Mouse (Mus musculus): Measurements from ENCODE around the gene Bsnd. TPM values are rescaled to one million over a fixed set of nuclear protein-coding genes. Genes with fewer than 3 reads are reported as not detected.

The Bsnd gene
- polyA plus RNA-seq (2014; fragmentation: Nextera tagmentation; extraction: Ambion mirVana), result not detected in 2 replicates

GRCm38 (mm10) chr4:106492116-106492515 is at the start of gene Bsnd:
Gene Bsnd, minus strand, starts transcription at chr4:106492283.
- Histone ChIP-seq H3K4me1 (ENCODE audit: insufficient read depth) (no peaks in the 10 kb centered on the region), H3K9me3 (ENCODE audit: low read depth, low read length) (no peaks in the 10 kb centered on the region), H3K27me3 (ENCODE audit: insufficient read depth, low read length) (no peaks in the 10 kb centered on the region), H3K27ac (ENCODE audit: low read depth) (no peak within 1 kb of the TSS), H3K9ac (no peak within 1 kb of the TSS), H3K4me2 (no peak within 1 kb of the TSS), H3K36me3 (ENCODE audit: insufficient read depth) (no peaks in the 10 kb centered on the region), H3K4me3 (ENCODE audit: low read depth, low read length) (no peak within 1 kb of the TSS)
- DNase-seq, result no peak
- WGBS, result 42% methylated on average over 3 of the region's 3 CpGs
- no peak for ATAC-seq (ENCODE audit: insufficient read depth)
- TF ChIP-seq CTCF (IDR thresholded peaks at IDR 0.05; ENCODE audit: low read depth), result no peak

- 55% methylated on average over 3 of the region's 3 CpGs for WGBS
These were observed 49.4 kb upstream of the Bsnd start for GRCm38 (mm10) chr4:106541491-106541890.

GRCm38 (mm10) chr4:106539756-106540155 is 47.7 kb upstream of the Bsnd start:
- H3K9ac ChIP-seq, result no peak overlapping the region
- H3K4me2 ChIP-seq, result no peak overlapping the region
- no peak overlapping the region for H3K4me3 ChIP-seq (ENCODE audit: low read depth, low read length)
- TF ChIP-seq CTCF (IDR thresholded peaks at IDR 0.05; ENCODE audit: low read depth), result no peak
- H3K27me3 ChIP-seq (ENCODE audit: insufficient read depth, low read length), result no peaks in the 10 kb centered on the region
- 84% methylated on average over 5 of the region's 5 CpGs for WGBS
- no peaks in the 10 kb centered on the region for H3K4me1 ChIP-seq (ENCODE audit: insufficient read depth)
- DNase-seq (no peak), ATAC-seq (ENCODE audit: insufficient read depth) (no peak)
- no peaks in the 10 kb centered on the region for H3K9me3 ChIP-seq (ENCODE audit: low read depth, low read length)
- H3K36me3 ChIP-seq (ENCODE audit: insufficient read depth), result no peaks in the 10 kb centered on the region
- no peak overlapping the region for H3K27ac ChIP-seq (ENCODE audit: low read depth)

More at GRCm38 (mm10) chr4:106541491-106541890, 49.4 kb upstream of the Bsnd start:
- no peaks in the 10 kb centered on the region for H3K36me3 ChIP-seq (ENCODE audit: insufficient read depth)
- H3K4me3 ChIP-seq (ENCODE audit: low read depth, low read length), result no peak overlapping the region
- no peaks in the 10 kb centered on the region for H3K9me3 ChIP-seq (ENCODE audit: low read depth, low read length)
- ATAC-seq (ENCODE audit: insufficient read depth) (no peak), DNase-seq (no peak)
- H3K4me1 ChIP-seq (ENCODE audit: insufficient read depth), result no peaks in the 10 kb centered on the region
- no peak for TF ChIP-seq CTCF (IDR thresholded peaks at IDR 0.05; ENCODE audit: low read depth)
- H3K27ac ChIP-seq (ENCODE audit: low read depth), result no peak overlapping the region
- no peak overlapping the region for H3K4me2 ChIP-seq
- H3K27me3 ChIP-seq (ENCODE audit: insufficient read depth, low read length), result no peaks in the 10 kb centered on the region
- H3K9ac ChIP-seq, result no peak overlapping the region

- Histone ChIP-seq H3K4me3 (ENCODE audit: low read depth, low read length) (no peak overlapping the region), H3K4me2 (no peak overlapping the region), H3K9me3 (ENCODE audit: low read depth, low read length) (no peaks in the 10 kb centered on the region), H3K36me3 (ENCODE audit: insufficient read depth) (no peaks in the 10 kb centered on the region), H3K4me1 (ENCODE audit: insufficient read depth) (no peaks in the 10 kb centered on the region), H3K9ac (no peak overlapping the region), H3K27me3 (ENCODE audit: insufficient read depth, low read length) (no peaks in the 10 kb centered on the region), H3K27ac (ENCODE audit: low read depth) (no peak overlapping the region)
- no peak for DNase-seq
- no peak for ATAC-seq (ENCODE audit: insufficient read depth)
- no peak for TF ChIP-seq CTCF (IDR thresholded peaks at IDR 0.05; ENCODE audit: low read depth)
- 38% methylated on average over 7 of the region's 7 CpGs for WGBS
These were observed 42.2 kb upstream of the Bsnd start for GRCm38 (mm10) chr4:106534256-106534655.

- 31% methylated on average over 7 of the region's 7 CpGs for WGBS
- 0 out of 2 replicates have a peak, but pooled peaks have one; percentile 36 for TF ChIP-seq CTCF (IDR thresholded peaks at IDR 0.05; ENCODE audit: low read depth)
- Histone ChIP-seq H3K4me3 (ENCODE audit: low read depth, low read length) (no peak overlapping the region), H3K9me3 (ENCODE audit: low read depth, low read length) (no peaks in the 10 kb centered on the region), H3K27ac (ENCODE audit: low read depth) (no peak overlapping the region), H3K9ac (no peak overlapping the region), H3K36me3 (ENCODE audit: insufficient read depth) (no peaks in the 10 kb centered on the region), H3K27me3 (ENCODE audit: insufficient read depth, low read length) (no peaks in the 10 kb centered on the region), H3K4me1 (ENCODE audit: insufficient read depth) (no peaks in the 10 kb centered on the region), H3K4me2 (no peak overlapping the region)
- DNase-seq, result peak; percentile 15
- ATAC-seq (ENCODE audit: insufficient read depth), result no peak
These were observed 41.5 kb upstream of the Bsnd start for GRCm38 (mm10) chr4:106533421-106534080.

- 63% methylated on average over 9 of the region's 9 CpGs for WGBS
- TF ChIP-seq CTCF (IDR thresholded peaks at IDR 0.05; ENCODE audit: low read depth), result no peak
- H3K27me3 ChIP-seq (ENCODE audit: insufficient read depth, low read length), result no peaks in the 10 kb centered on the region
- H3K9me3 ChIP-seq (ENCODE audit: low read depth, low read length), result no peaks in the 10 kb centered on the region
- no peak overlapping the region for H3K4me2 ChIP-seq
- H3K36me3 ChIP-seq (ENCODE audit: insufficient read depth), result no peaks in the 10 kb centered on the region
- H3K9ac ChIP-seq, result no peak overlapping the region
- no peak overlapping the region for H3K27ac ChIP-seq (ENCODE audit: low read depth)
- no peaks in the 10 kb centered on the region for H3K4me1 ChIP-seq (ENCODE audit: insufficient read depth)
- DNase-seq (no peak), ATAC-seq (ENCODE audit: insufficient read depth) (peak; percentile 30; the same call in 1 of the 2 replicates)
- H3K4me3 ChIP-seq (ENCODE audit: low read depth, low read length), result no peak overlapping the region
These were observed 38.0 kb upstream of the Bsnd start for GRCm38 (mm10) chr4:106530113-106530482.

- H3K36me3 ChIP-seq (ENCODE audit: insufficient read depth), result no peaks in the 10 kb centered on the region
- 13% methylated on average over 17 of the region's 17 CpGs for WGBS
- no peaks in the 10 kb centered on the region for H3K4me1 ChIP-seq (ENCODE audit: insufficient read depth)
- peak; percentile 98 for DNase-seq
- 0 out of 2 replicates have a peak overlapping the region, but pooled peaks have one; percentile 2 for H3K9ac ChIP-seq
- peak; percentile 93 for ATAC-seq (ENCODE audit: insufficient read depth)
- no peaks in the 10 kb centered on the region for H3K9me3 ChIP-seq (ENCODE audit: low read depth, low read length)
- TF ChIP-seq CTCF (IDR thresholded peaks at IDR 0.05; ENCODE audit: low read depth), result peak; percentile 100
- no peak overlapping the region for H3K4me3 ChIP-seq (ENCODE audit: low read depth, low read length)
- no peak overlapping the region for H3K27ac ChIP-seq (ENCODE audit: low read depth)
- H3K4me2 ChIP-seq, result peak overlapping the region; percentile 54
- no peaks in the 10 kb centered on the region for H3K27me3 ChIP-seq (ENCODE audit: insufficient read depth, low read length)
These were observed 37.5 kb upstream of the Bsnd start for GRCm38 (mm10) chr4:106529375-106530112.

Data from lung, embryonic 14.5 days (tissue).